Mouse (Mus musculus) kidney, postnatal 25 days (tissue): ENCODE measurements around the gene Arl6.
A peak's percentile ranks its signal among the peaks of the same experiment; 100 is the strongest.

Experiments
- DNase-seq, 2 experiments: peaks; one replicate each; pipeline ENCODE4 v3.0.0; 2021; ENCODE audit warnings: mixed read lengths in 2 of 2

The Arl6 gene

DNA sequence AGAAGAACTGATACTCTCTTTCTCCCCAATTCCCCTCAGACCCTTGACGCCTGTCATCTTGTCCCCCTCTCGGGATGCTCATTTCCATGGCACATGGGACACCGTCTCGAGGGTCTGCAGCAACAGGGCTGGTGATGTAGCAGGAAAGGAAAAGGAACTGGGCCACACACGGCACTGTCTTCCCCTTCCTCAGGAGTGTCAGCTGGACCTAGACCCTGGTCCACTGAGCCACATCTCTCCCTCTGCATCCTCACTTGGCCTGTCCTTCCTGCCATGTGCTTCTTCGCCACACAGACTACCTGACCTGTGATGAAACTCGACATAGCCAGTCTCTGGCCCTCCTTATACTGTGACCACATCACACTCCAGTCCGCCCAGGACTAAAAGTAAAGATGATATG lies 52.3 kb downstream of the Arl6 start:
- no peak for DNase-seq

DNA sequence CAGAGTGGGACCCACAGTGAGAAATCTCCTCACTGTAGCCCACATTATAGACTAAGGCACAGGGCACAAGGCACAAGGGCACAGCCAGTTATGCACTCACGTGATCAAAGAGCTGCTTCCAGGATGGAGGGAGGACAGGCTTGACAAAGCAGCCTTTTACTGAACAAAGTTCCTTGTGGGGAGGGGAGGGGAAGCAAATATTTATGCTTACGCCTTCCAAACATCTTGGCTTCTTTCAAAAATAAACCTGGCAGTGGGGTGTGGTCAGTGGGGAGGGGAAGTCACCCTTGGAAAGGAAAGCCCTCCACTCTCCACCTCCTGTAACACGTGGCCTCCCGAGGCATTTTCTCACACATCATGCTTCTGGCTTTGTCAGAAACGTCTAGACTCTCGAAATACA lies 52.9 kb downstream of the Arl6 start:
- peak; percentile 30 to 62 for DNase-seq

DNA sequence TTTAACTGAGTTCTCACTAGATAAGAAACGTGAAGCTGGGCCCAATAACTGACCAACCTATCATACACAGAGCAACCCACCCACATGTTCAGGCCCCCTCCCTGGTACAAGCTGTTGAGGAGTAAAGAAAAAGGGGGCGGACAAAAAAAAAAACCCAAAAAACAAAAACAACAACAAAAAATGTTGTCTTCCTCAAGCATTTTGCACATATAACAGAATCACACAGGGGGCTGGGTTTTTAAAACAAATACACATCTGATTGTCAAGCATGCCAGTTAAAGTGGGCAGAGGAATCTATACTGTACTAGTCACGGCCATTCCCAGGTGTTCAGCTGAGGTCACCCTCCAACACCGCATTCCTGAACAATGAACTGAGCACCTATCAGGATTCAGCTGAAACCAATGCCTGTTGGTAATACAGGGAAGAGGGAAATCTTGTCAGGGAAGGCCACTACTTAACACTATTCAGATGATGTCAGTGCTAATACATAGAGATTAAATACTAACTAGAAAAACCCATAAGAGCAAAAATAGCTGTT lies 53.4 kb downstream of the Arl6 start:
- DNase-seq = no peak

DNA sequence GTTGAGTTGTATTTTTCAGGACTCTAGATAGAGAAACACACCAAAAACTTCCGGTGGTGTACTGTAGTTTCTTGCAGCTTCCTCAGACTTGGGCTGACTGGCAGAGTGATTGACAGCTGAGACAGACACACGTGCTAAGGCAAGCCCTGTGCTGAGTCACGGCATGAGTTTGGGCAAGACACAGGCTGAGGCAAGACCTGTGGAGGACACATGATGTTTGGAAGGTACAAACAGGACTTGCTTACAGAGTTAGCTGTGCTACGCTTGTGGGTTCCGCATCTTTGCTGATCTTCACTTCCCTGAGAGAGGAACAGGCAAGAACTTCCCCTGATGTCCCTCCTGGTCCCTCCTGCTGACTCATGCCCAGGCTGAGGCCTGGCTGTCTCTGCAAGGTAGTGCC lies 55.7 kb downstream of the Arl6 start:
- no peak for DNase-seq

DNA sequence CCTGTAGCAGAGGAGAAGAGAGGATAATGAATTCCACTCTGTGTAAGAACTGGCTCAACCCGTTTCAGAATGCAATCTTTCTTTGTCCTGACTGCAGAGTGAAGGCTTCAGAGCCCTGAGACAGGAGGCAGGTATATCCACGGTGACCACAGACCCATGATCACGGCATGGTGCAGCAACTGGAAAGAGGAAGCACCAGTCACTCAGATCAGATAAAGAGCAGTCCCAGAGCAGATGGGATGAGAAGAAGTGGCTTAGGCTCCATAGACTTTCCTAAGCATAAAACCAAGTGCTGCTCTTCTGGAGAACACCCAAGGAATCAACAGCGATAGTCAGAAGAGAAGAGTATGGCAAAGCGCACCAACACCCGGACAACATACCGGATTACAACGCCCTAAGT lies 60.0 kb downstream of the Arl6 start:
- DNase-seq = no peak

DNA sequence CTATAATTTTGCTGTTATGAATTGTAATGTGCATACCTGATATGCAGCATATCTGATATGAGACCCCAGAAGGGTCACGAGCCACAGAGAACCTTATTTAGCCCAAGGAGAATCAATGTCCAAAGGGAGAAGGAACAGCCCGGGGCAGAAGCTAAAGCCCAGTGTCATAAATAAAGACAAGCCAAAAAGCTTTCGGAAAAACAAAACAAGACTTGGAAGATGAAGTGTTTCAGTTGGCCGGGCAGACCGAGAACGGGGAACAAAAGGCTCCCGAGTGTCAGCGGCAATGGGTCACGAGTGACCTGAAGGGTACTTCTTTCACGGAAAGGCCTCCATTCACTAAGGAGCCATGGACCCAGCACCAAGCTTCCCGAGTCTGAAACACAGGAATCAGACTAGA lies 65.2 kb downstream of the Arl6 start:
- no peak for DNase-seq

DNA sequence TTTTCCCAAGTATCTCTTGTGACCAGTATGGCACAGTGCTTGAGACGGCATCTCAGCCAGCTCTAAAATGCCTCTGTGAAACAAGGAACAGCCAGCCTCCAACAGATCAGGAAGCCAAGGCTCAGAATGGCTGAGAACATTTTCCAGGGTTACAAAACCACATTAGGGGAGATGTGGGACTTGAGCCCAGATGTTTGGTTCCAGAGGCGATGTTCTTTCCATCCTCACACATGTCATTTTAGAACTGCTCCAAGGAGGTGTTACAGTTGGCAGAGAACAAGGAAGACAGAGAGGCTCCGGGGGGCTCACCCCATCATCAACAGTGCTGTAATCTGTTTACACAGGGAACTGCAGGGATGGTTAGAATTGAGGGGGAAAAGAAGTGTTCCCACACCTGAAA lies 66.5 kb downstream of the Arl6 start:
- DNase-seq = no peak

DNA sequence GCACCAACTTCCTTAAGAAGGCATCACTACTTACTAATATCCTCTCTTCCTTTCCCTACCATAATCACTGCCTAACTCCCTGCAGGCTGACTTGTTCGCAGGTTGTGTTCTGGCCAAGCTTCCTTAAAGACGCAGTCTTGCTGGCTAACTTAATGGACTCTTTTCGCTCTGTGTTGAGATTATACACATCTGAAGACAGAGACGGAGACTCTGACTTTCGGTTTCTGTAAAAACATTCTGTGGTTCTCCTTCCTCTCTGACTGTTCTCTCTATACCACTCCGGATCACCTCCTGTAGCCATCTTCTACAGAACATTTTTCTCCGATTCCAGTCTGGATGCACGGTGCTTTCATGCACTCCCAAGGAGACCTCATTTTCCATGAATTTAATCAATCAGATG lies 68.4 kb downstream of the Arl6 start:
- DNase-seq = no peak

DNA sequence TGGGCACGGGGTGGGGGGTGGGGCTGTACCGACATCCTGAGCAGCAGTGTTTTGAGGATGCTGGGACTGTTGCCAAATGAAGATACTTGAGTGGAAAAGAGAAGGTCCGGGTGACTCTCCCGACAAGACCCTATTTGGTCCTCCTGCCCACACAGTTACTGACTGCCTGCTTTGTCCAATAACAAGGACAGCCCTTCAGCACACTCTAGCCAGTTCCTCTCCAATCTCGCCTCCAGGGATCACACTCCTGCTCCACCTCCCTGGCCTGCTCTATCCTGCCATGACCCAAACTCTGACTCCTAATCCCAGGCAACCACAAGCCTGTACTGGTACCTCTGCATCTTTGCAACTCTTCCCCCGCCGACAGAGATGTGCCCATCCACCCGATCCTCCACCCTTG lies 69.4 kb downstream of the Arl6 start:
- no peak for DNase-seq

DNA sequence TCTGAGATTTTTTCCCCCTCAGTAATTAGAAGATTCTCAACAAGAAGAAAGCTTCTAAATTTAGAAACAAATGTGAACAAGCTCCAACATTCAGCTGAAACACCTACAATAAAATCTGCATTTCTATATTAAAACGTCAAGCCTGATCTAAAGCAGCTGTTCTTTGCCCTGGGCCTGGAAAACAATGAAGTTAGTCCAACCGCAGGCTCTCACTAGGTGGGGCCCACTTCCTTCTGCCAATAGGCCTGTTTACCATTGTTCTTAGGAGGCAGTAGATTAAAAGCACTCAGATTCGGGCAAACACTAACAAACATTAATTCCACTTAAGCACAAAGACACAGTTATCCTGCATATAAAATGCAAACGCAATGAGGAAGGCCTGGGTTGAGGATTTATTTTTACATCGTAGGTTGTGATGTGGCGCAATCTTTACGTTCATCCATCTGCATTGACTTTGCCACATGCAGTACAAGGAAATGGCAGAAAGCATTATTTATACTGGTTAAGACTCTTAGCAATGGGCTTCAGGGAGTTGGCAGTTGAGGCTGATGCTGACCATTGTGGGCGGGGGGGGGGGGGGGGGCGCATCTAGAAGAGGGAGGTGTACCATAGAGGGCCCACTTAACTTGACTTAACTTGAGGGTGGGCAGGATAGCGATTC lies 71.3 kb downstream of the Arl6 start:
- DNase-seq = peak in 1 of 2 experiments; percentile 49

DNA sequence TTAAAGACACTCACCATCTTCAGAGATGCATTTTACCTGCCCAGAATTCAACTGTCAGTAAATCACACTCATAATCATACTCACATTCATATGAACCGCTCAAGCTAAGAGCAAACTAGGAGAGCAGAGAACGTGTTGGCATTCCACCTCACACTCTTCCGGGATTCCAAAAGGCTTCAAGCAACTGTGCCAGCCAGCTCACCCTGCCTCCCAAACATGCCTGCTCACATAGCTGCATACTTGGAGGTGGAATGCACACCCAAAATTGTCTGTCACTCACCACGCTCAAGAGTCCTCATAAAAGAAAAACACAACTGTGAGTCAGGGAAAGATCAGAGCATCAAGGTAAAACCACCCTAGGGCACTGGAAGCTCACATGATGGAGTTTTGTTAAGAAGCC lies 72.8 kb downstream of the Arl6 start:
- no peak for DNase-seq

DNA sequence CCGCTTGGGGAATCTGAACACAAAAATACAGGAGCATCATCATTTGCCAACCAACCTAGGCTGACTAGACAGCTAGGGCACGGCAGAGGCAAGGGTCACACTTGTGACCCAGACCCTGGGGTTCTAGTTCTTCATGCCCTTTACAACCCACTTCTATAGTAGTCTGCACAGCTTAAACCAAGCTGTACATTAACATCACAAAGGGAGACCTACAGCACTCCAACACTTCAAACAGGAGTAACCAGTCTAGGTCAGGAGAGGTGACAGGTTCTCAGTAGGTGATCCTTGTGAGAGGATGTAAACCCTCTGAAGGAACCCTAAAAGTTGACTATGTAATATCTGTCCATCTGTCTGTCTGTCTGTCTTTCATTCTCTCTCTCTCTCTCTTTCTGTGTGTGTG lies 73.6 kb downstream of the Arl6 start:
- DNase-seq = no peak

DNA sequence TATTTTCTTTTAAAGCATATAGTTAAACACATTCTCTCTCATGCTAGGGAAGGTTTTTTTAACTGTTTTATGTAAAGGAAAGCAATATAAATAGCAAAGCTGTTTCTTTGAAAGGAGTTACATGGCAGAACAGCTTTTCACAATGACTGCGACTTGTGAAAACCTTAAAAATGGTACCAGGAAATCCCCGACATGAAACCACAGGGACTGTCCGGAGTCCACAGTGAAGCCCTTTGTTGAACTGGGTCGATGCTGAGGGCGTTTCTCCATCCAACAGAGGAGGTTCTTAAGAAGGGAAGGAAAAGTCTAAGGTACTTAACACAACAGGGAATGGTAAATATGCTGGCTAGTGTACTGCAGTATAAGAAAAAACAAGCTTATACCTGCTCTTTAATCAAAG lies 75.2 kb downstream of the Arl6 start:
- no peak for DNase-seq
